Mouse (Mus musculus) MEL-GATA-1-ER (cell line): ENCODE data around the gene Fermt2.
"Not testable (repeated sequence)": the region's sequence is repeated elsewhere in the genome, so short reads cannot be mapped to it uniquely, and the experiment has no call there.

ENCODE experiments used
- DNase-seq: peaks from one replicate; pipeline ENCODE4 v3.0.0-alpha.2; 2012; ENCODE audit warnings: low read depth; ENCODE audit errors: extremely low read depth

Gene Fermt2

DNA sequence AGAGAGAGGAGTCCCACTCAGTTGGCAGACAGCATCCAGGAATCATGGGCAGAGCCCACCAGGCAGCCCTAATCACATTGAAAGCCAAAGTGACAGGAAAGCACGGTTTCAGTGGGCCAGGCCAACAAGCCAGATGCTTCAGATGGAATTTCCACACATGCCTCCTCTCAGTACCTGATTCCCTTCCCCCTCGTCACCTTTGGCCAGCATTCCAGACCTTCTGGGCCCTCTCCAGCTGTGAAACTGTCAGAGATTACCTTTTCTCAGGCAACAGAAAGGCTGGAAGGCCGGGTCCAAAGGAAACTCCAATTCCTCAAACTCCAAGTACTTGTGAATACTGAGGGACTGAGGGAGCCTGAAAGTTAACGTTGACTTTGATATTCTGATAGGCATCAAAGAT, 19.1 kb downstream of the Fermt2 start:
- DNase-seq, result no peak

DNA sequence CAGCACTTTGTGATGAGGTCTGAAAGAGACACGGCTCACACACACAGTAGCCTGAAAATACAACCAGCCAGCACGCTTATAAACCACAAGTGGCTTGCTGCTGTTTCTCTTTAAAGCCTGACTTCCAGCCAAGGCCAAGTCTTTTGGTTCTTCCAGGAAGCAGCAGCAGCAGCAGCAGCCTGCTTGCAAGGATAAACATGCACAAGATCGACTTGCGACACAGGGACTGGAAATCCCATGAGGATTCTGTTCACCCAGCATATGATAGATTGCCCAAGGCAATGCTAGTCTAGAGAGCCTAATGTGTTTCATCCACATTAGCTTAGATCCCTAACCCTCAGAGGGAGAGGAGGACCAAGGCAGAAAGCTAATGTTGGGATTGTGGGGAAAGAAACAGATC, 22.0 kb downstream of the Fermt2 start:
- no peak for DNase-seq

DNA sequence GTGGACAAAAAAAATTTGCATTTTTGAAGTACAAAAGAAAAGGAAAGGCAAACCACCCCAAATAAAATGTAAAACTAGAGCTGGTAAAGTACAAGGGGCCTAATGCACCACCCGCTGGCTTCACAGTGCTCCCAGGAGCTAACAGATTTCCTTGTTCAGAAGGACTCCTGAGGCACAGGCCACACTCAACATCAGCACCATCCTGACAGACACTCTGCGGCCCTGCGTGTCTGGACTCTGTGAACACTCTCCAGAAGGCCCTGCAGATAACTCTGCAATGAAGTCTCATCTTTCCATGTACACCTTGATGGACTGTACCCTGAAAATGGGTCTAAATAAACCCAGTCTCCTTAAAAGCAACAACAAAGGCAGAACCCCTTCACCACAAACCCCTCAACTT, 22.5 kb downstream of the Fermt2 start:
- no peak for DNase-seq

DNA sequence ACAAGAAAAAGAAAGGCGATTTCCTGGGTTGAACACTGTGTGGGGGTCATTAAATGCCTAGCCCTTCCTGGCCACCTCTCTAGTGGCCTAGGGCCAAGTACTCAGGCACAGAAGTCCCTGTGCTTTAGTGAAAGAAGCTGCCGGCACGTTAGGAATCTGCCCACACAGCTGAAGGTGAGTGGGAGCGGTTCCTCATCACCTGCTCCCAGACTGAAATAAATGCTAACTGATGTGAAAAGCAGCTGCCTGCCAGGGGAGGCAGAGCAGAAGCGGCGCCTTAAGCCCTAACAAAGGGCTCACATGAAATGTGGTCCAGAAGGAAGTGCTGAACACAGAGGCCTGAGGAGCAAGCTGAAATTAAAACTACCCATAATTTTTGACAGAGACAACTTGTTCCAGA, 22.9 kb downstream of the Fermt2 start:
- no peak for DNase-seq

DNA sequence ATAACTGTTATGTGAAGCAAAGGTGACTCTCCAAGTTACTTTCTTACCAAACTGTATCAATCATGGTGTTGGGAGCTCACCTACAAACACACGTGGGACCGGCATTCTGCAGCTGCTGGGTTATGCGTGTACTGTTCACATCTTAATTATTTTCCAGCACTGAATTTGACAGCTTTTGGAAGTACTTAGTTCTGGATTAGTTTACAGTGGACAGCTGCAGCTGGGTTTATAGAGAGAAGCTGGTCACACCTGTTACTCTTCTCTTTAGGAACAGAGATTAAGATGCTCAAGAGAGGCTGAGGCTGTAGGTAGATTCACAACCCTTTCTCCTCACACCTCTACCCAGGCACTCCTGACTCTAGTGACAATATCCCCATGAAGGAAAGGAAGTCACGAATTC, 23.8 kb downstream of the Fermt2 start:
- DNase-seq, result no peak

DNA sequence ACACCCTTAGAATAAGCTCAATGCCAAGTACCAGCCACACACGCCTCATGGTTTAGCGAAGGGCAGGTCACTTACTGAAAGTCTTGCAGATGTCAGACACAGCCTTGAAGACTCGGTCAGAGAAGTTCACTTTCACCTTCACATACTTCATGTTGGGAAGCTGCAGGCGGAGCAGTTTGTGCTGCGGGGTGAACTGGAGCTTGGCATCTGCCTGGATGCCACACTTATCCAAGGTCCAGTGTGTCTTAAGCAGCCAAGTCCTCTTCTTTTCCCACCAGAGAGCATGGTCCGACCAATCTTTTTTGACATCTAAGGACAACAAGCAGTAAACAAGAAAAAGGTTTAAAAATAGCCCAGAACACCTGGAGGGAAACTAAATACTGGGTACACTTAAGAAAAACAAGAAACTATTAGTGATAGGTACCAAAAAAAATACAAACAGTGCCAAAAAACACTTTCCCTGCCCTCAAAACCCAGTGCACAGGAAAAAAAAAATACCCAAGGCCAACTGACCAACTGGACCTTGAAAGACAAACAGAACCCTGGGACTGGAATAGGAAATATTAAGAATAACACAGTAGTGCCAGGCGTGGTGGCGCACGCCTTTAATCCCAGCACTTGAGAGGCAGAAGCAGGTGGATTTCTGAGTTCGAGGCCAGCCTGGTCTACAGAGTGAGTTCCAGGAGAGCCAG, 25.4 kb downstream of the Fermt2 start:
- no peak for DNase-seq

DNA sequence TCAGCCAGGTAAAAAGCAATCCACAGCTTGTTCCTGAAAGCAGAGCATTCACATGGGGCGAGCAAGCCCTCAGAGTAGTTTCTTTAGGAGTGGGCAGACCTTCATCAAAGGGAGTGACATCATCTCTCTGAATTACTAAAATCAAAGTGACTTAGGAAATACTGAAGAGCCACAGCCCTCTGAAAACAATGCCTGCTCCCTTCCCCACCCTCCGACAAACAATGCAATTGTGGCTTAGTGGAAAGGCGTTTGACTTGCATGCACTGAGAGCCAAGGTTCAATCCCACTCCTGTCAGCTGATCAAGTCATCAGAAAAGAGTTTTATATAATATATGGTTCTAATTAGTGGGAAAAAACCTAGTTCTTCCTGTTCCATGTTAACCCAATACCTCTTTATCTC, 26.0 kb downstream of the Fermt2 start:
- no peak for DNase-seq

DNA sequence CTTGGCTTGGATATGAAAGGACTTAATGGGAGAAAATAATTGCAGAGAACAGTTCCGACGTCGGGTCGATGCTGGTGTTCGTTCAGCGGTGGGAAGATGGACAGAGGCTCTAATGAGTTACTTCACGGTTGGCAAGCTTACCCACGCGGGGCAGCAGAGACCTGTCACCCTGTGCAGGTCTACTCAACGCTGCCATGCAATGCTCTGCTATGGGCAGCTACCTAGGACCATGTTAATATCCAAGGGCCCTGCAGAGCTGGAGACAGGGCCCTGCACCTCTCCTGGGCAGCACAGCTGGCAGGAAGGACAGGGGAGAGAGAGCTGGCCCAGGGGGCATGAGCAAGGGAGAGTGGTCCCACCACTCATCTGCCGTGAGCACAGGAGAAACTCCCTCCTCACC, 29.9 kb downstream of the Fermt2 start:
- DNase-seq, result no peak

DNA sequence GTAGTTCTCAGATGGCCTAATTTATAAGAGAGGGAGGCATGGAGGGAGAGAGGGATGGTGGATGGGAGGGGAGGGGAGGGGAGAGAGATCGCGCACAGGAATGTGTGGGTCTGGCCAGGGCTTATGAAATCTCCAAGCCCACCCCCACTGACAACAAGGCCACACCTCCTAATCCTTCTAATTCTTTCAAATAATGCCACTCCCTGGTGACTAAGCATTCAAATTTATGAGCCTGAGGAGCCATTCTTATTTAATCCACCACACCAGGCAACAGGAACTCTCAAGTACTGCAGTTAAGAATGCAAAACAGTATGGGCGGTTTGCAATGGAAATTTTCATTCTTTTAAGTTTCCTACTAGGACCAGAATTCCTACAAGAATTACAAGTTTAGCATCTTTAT, 32.8 kb downstream of the Fermt2 start:
- DNase-seq, result no peak

DNA sequence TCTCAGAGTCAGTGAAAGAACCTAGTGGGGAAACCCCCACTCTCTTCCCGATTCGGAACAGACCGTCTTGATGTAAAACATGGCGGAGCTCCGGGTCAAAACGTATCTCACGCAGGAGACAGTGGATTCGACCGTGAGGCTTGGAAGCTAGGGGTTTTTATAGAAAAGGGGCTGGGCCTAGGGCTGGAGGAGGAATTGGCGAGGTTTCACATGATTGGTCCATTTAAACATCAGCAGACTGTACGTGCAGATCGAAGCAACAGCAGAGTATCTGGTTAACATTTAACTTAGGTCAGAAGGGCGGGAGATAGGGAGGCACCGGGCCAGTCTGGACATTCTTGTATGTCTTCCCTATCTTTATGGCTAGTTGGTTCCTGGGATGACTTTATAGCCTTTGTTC, 34.1 kb downstream of the Fermt2 start:
- DNase-seq, result not testable (repeated sequence)

DNA sequence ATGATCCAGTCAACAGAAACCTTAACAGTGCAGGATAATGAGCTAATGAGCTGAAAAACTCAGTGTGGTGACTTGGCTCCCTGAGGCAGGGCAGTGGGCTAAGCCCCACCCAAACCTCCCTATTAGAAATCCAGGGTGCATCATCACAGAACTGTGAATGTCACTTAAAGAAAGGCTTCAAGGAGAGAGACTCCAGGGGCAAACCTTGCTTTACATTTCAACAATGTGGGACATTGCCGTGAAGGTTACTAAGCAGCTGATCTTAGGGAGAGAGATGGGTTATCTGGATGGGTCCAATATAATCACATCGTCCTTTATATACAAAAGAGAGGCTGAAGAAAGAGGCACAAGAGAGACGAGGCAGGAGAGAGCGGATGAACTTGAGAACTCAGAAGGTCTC, 36.0 kb downstream of the Fermt2 start:
- no peak for DNase-seq

DNA sequence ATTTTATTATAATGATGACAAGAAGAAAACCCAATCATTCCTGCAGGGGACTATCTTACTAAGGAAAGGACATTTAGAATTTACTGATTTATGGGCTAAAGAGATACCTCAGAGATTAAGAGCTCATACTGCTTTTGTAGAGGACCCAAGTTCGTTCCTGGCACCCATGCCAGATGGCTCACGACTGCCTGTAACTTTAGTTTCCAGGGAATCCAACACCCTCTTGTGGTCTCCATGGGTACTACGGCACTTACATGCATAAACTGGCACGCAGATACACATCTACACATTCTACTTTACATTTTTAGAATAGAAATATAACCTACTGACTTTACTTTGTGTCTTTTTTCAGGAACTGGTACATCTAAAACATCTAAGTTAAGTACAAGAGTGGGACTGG, 37.2 kb downstream of the Fermt2 start:
- DNase-seq, result no peak

DNA sequence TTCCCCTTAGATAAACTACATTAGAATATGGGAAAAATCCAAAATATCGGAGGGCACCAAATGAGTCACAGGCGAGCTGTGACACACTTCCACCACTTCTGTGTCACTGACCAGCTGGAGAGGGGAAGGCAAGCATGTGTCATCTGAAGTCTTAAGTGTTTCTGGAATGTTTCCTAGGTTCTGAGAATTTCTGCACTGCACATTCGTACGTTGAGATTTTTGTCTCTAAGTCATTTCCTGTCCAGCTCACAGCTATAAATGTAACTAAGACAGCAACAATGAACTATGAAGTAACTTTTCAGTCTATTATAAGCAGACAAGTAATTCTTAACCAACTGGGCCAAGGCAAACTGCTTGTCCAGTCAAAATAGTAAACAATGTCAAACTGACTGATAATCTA, 37.9 kb downstream of the Fermt2 start:
- no peak for DNase-seq

DNA sequence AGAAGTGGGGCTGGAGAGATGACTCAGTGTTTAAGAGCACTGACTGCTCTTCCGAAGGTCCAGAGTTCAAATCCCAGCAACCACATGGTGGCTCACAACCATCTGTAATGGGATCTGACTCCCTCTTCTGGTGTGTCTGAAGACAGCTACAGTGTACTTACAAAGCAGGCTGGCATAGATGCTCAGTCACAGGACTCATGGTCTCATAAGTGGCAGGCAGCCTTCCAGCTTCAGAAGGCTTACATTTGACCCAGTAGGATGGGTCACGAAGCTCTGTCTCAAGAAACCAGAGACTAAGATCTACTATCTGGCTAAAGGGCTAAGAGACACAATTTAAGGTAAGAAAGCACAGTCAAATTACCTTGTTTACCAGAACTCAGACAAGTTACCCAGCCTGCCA, 42.7 kb downstream of the Fermt2 start:
- DNase-seq, result not testable (repeated sequence)

DNA sequence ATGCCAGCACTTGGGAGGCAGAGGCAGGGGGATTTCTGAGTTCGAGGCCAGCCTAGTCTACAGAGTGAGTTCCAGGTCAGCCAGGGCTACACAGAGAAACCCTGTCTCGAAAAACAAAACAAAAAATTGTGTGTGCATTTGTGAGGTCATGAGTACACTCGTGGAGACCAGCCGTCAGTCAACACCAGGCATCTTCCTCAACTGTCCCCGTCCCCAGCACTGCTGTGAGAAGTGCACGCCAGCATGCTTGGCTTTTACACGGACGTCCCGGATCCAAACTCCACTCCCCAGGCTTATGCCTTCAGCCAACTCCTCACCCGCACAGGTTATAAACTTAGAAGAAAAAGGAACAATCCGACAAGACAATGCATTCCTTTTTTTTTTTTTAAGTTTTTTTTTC, 46.6 kb downstream of the Fermt2 start:
- DNase-seq, result not testable (repeated sequence)

DNA sequence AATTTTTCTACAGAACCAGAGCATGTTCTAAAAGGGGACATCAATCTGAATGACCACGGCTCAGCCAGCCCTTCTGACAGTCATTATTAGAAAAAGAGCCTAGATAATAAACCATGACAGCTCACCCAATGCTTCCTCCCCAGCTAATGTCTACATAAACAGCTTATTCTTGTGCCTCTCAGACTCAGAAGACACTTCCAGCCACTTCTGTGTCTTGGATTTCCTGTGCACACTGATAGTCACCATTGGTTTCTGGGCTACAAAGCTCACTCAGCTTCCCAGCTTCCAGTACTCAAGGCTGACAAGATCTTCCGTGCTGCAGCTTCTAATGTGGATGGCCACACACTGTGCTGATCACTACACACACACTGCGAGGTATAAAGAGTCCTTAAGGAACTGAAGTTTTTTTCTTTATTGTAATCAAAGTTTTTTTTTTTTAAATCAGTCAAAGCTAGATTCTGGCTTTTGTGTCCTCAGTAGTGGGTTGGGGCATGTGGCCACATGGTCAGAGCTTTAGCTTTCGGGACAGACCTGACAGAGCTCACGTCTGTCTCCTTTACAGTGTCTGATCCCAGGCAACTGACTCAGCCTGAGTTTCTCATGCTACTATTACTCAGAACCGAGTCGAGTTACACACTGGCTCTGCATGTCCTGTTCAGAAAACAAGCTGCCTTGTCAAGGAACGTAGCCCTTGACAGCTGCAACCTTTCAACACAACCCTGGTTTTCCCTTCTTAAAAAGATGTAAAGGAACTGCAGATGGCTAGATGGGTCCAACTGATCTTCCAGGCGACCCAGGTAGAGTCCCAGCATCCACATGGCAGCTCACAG, 50.7 kb downstream of the Fermt2 start:
- DNase-seq, result no peak

DNA sequence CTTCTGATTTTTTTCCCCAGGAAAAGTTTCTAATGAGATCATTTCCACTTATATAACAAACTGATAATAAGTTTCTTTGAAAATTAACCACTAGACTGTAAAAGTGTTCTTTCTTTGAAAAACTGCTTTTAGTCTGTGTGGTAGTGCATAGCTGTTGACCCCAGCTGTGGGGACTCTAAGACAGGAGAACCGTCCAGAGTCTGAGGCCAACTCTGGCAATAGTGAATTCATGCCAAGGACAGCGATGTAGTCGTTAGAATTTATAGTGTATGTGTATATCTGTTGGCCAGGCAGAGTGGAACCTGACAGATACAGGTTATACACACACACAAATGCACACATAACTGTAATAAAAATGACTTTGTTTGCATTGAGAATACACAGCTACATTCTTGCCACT, 51.4 kb downstream of the Fermt2 start:
- no peak for DNase-seq

DNA sequence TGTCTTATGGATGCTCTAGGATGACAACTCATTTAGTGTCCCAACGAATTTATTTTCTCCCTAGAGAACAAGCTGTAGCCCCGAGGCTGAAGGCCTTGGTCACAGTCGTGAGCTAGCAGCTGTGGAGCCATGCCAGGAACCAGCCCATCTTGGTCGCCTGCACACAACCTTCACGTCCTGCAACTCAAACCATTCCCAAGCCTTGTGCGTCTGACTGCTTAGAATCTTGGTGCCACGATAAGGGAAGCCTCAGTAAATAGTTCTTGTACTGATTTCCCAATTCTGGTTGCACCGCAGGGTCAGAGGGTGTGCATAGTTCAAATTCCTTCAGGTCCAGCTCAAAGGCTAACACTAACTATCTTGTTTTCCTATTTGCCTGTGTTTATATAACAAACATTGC, 52.3 kb downstream of the Fermt2 start:
- DNase-seq, result no peak

DNA sequence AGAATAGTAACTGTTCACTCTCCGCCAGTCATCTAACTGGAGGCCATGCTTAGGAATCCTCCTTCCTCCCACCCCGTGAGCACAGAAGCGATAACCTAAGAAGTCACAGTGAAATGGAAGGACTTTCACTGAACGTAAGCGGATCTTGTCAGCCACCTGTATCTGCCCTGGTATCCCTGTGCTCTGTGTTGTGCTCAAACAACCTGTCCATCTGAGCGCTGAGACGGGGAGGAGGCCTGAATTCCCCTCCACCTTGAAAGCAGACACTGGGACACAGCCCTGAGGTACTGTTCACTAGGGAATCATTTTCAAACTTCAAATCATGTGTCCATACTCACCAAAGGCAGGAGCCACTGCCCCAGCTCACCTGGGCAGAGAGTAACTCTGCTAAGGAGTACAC, 52.9 kb downstream of the Fermt2 start:
- no peak for DNase-seq

DNA sequence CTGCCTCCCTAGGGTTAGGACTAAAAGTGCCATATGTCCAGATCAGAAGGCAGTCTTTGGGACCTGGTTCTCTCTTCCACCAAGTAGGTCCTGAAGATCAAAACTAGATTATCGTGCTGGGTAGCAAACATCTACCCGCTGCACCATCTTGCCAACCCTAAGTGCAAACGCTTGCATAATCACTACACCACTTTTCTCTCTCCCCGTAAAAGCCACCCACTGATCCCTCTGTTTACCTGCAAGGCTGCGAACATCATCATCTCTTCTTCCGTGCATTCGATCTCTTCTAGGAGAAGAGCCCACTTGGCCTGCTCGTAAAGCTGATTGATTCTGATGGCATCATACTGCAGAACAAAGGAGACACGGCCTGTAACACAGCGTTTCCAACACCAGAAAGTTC, 57.4 kb downstream of the Fermt2 start:
- DNase-seq, result no peak

DNA sequence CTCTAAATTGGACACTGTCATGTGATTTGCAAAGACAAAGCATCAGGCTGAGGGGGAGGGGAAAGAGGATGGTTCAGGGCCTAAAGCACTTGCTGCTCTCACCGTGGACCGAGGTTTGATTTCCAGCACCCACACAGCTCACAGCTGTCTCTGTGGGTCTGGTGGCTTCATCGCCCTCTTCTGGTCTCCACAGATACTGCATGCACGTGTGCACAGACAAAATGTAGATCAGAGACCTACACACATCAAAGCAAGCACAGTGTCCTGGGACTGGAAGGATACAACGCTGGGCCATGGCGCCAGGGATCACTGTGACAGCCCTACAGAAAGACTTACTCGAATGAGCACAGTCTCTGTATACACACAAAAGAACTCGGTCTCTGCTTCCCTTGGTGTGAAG, 60.5 kb downstream of the Fermt2 start:
- no peak for DNase-seq

DNA sequence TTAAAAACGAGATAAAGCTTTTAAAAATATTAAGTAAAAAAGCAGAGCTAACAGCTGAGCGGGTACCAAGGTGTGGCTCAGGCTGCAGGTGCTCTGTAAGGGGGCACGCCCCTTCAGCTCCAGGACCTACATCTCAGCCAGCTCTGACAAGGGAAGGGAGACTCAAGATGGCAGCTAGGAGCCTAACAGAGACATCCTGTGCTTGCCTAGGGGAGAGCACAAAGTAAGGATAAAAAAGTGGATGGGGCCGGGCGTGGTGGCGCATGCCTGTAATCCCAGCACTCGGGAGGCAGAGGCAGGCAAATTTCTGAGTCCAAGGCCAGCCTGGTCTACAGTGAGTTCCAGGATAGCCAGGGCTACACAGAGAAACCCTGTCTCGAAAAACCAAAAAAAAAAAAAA, 63.5 kb downstream of the Fermt2 start:
- not testable (repeated sequence) for DNase-seq
